Mouse (Mus musculus) embryonic fibroblast, embryonic 13.5 days (primary cell): ENCODE results near the gene Xlr4a. TPM values are rescaled to one million over a fixed set of nuclear protein-coding genes. Genes with fewer than 3 reads are reported as not detected.
"Not testable (repeated sequence)": the region's sequence is repeated elsewhere in the genome, so short reads cannot be mapped to it uniquely, and the experiment has no call there.

Source experiments
- H3K27ac ChIP-seq: 2 replicates; pipeline ENCODE4 v1.5.1; 2012; ENCODE audit warnings: low read length, control low read depth, inconsistent platforms; ENCODE audit not compliant: insufficient read depth
- H3K4me1 ChIP-seq: 2 replicates; pipeline ENCODE4 v1.6.1; 2011; ENCODE audit warnings: low read length; ENCODE audit not compliant: control insufficient read depth, insufficient read depth
- H3K4me3 ChIP-seq: 2 replicates; pipeline ENCODE4 v1.5.1; 2011; ENCODE audit warnings: mild to moderate bottlenecking, control low read depth, low read length; ENCODE audit not compliant: insufficient read depth
- CTCF ChIP-seq: IDR thresholded peaks from 2 replicates; pipeline ENCODE4 v1.5.1; 2011; ENCODE audit warnings: mild to moderate bottlenecking, control low read depth, low read length, moderate library complexity, borderline replicate concordance; ENCODE audit not compliant: insufficient read depth
- POLR2A ChIP-seq: IDR thresholded peaks from 2 replicates; pipeline ENCODE4 v1.6.1; 2011; ENCODE audit warnings: low read depth, mild to moderate bottlenecking, control low read depth, low read length, moderate library complexity
- polyA plus RNA-seq: library from polyadenylated mRNA; stranded (reverse); fragments of >200 nt; gene quantifications from 2 replicates; pipeline ENCODE4 v1.2.4, GENCODE M21; 2011; ENCODE audit warnings: low read depth; ENCODE audit not compliant: missing spikeins, insufficient read length

Gene Xlr4a
- polyA plus RNA-seq: not detected in 2 replicates

GRCm38 (mm10) chrX:73082267-73083055, at the start of gene Xlr4a:
TSS of gene Xlr4a (minus strand) at chrX:73082478.
- H3K27ac ChIP-seq, H3K4me3 ChIP-seq, H3K4me1 ChIP-seq: not testable (repeated sequence)

- H3K4me3 ChIP-seq, H3K4me1 ChIP-seq: not testable (repeated sequence)
Observed at GRCm38 (mm10) chrX:73122859-73123829, 40.9 kb upstream of the Xlr4a start.

GRCm38 (mm10) chrX:73116747-73117146, 34.5 kb upstream of the Xlr4a start, which contains the start of gene Gm14685:
TSS of gene Gm14685 (plus strand) at chrX:73117047.
- not testable (repeated sequence) for H3K4me1 ChIP-seq, H3K27ac ChIP-seq, H3K4me3 ChIP-seq

More at GRCm38 (mm10) chrX:73122859-73123829, 40.9 kb upstream of the Xlr4a start:
- H3K27ac ChIP-seq: not testable (repeated sequence)

- H3K27ac ChIP-seq, H3K4me1 ChIP-seq, H3K4me3 ChIP-seq: not testable (repeated sequence)
Observed at GRCm38 (mm10) chrX:73096941-73097508, 14.7 kb upstream of the Xlr4a start, which contains the start of gene Xlr3a. TSS of gene Xlr3a (minus strand) at chrX:73097095.

- H3K27ac ChIP-seq, H3K4me3 ChIP-seq, H3K4me1 ChIP-seq: not testable (repeated sequence)
Observed at GRCm38 (mm10) chrX:73066765-73067312, 15.4 kb downstream of the Xlr4a start.

GRCm38 (mm10) chrX:73064415-73064793, 17.9 kb downstream of the Xlr4a start, which contains the start of gene Pnma3:
TSS of gene Pnma3 (plus strand) at chrX:73064787.
- no peak within 1 kb of the TSS for H3K4me3 ChIP-seq

GRCm38 (mm10) chrX:73063512-73064414, 18.5 kb downstream of the Xlr4a start:
- H3K4me3 ChIP-seq: no peak overlapping the region
- no peaks in the 10 kb centered on the region for H3K4me1 ChIP-seq
- no peak overlapping the region for H3K27ac ChIP-seq
- TF ChIP-seq CTCF (no peak), POLR2A (no peak)

More at GRCm38 (mm10) chrX:73064415-73064793, 17.9 kb downstream of the Xlr4a start, which contains the start of gene Pnma3:
- Histone ChIP-seq H3K27ac (no peak within 1 kb of the TSS), H3K4me1 (no peaks in the 10 kb centered on the region)
- no peak for TF ChIP-seq CTCF
- TF ChIP-seq POLR2A: no peak

- no peak for TF ChIP-seq CTCF
- TF ChIP-seq POLR2A: no peak
- H3K27ac ChIP-seq: no peak overlapping the region
Observed at GRCm38 (mm10) chrX:73062323-73062722, 20.0 kb downstream of the Xlr4a start.

GRCm38 (mm10) chrX:73061528-73061927, 20.8 kb downstream of the Xlr4a start:
- Histone ChIP-seq H3K4me3 (no peak overlapping the region), H3K4me1 (no peaks in the 10 kb centered on the region), H3K27ac (no peak overlapping the region)
- no peak for TF ChIP-seq CTCF
- TF ChIP-seq POLR2A: no peak

More at GRCm38 (mm10) chrX:73062323-73062722, 20.0 kb downstream of the Xlr4a start:
- no peaks in the 10 kb centered on the region for H3K4me1 ChIP-seq
- no peak overlapping the region for H3K4me3 ChIP-seq
